Mouse (Mus musculus) mesoderm, embryonic 11.5 days (tissue): Measurements from ENCODE around the gene Btd.

ENCODE experiments used
- DNase-seq: peaks from one replicate; pipeline ENCODE4 v3.0.0-alpha.2; 2012; ENCODE audit warnings: low read depth, low spot score

Gene Btd

DNA sequence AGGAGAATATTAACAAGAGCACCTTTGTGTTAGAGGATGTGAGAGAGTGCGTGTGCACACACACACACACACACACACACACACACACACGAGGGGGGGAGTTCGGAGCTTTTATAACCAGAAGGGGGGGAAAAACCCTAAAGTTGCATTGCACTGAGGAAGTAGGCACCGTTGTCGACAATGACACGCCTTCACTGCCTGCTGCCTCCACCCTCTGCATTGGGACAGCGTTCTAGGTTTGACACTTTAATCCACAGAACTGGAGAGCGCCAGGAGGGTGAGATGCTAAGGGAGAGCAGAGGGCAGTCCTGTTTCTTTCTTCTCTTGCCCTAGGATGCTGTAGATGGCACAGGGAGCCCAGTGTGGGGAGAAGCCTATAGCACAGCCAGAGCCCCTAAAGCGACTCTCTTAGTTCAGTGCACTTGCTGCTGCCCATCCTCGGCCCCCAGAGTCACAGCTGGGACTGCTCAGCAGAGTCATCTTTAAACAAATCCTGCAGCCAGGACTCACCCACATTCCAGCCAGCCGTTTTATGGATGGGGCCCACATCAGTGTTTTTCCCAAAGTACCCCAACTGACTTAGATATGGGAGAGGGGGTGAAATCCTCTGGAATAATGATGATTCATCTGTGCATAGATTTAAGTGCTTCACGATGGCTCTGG, 24.2 kb downstream of the Btd start:
- no peak for DNase-seq

- no peak for DNase-seq
These were observed 24.7 kb downstream of the Btd start for GRCm38 (mm10) chr14:31665566-31665940.

- no peak for DNase-seq
These were observed 26.3 kb downstream of the Btd start for GRCm38 (mm10) chr14:31666931-31667705.

GRCm38 (mm10) chr14:31667741-31668140, 26.9 kb downstream of the Btd start:
- DNase-seq: no peak

GRCm38 (mm10) chr14:31668326-31668725, 27.5 kb downstream of the Btd start:
- DNase-seq: no peak

DNA sequence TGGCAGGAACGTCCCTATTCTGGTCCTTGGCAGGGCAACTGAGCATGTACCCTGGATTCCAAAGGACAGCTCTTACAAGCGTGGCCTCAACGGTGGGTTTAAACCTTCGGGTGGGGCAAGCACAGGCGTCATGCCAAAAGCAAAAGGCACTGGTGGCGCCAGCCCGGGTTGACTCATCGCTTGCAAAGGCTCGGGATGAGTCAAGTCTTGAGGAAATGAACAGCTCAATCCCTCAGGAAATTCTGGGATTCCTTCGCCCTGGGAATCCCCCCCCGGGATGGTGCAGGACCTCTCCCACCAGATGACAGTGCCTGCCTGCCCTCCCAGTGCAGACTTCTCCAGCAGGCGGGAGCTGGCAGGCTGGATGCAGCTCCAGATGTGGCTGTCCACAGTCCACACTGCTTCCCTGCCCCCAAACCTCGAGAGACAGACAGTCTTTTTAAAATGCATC, 28.4 kb downstream of the Btd start:
- no peak for DNase-seq

- peak; percentile 57 for DNase-seq
These were observed 29.0 kb downstream of the Btd start for GRCm38 (mm10) chr14:31669642-31670490.

DNA sequence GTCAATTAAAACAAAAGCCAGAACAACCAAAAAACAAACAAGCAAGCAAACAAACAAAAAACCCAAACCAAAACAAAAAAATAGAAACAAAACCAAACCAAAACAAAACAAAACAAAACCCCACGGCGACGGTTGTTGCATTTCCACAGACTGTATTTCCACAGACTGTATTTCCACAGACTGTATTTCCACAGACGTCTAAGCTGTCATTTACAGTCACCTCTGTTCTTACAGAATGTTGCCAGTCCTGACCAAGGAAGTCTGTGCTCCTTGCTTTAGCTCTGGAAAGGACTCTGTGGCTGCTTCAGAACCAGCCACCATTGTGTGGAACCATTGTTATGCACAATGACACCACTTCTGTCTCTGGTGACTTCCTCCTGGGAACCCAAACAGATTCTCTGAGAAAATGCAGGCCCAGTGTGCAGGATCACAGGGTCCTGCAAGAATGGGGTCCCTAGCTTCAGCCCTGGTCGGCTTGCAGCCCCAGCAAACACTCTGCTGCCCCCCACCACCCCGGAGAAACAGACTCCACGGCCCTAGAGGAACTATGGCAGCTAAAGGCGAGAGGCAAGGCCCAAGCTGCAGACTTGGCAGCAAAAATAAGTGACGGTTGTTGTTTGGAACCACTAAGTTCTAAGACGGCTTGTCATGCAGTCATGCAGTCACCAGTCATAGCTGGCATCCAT, 30.9 kb downstream of the Btd start:
- no peak for DNase-seq

DNA sequence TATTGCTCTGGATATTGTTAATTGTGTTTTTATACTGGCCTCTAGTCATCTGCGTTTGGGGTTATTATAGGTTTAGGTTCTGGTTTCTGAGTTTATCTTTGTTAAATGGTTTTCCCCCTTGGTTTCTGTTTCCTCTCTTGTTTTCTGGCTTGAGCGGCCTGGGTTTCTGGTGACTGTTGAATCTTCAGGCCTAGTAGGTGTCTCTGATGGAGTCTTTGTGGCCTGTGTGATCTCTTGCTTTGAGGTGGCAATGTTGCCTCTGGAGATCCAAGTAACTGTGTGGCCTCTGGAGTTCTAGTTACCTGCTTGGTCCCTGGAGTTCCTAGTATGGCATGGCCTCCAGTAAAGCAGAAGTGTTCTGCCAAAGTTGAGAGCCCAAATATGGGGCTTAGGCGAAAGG, 39.8 kb downstream of the Btd start:
- no peak for DNase-seq

GRCm38 (mm10) chr14:31681291-31681690, 40.5 kb downstream of the Btd start:
- DNase-seq: no peak

DNA sequence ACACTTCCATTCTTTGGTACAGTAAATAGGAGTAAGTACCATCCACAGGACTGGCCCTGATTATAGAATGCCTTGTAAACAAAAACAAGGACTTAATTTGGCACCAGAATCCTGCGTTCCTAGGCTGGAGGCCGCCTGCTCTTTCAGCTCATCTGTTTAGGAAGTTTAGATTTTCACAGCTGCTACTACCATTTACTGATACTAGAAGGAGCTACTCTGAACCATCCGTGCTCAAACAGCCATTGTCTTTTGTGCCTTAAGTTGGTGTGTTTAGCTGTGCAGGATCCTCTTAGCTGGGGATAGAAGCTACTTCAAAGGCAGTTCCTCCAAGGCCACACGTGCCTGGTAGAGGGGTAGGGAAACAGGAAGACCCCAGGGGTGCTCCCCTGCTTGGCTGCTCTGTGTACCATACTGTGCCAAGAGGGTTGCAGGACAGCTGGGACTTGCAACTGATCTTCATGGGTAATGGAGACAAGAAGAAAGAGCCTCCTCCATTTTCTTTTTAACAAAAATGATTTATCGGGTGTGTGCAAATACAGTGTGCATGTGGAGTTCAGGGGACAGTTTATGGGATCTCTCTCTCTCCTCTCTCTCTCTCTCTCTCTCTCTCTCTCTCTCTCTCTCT, 41.2 kb downstream of the Btd start:
- DNase-seq: no peak

GRCm38 (mm10) chr14:31683610-31684009, 42.8 kb downstream of the Btd start:
- no peak for DNase-seq

DNA sequence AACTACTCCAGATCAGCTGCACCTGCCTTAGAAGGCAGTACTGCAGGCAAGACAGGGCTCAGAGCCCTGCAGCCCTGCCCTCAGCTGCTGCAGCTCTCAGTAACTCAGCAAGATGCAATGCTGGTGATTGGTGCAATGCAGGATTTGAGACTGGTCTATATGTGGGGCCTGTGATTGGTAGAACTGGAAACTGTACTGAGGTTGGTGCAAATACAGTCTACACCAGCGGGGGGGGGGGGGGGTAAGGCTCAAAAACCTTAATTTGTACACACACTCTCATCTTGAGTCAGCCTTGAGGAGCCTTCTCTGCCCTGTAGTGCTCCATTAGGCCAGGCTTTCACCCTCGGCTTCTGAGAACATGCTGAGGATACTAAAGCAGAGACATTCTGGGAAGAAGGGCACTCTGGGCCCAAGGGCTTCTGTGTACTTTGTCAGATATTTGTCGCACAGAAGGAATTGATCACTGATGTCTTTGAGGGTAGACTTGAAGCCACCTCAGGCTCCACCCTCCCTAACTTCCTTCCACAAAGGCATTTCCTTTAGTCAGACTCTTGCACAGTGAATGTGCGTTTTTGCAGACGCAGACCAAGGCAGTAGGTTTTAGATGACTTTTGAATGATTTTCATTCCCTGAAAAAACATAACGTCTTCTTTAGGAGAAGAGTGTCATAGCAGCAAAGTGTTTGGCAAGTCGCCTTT, 43.7 kb downstream of the Btd start:
- DNase-seq: no peak

DNA sequence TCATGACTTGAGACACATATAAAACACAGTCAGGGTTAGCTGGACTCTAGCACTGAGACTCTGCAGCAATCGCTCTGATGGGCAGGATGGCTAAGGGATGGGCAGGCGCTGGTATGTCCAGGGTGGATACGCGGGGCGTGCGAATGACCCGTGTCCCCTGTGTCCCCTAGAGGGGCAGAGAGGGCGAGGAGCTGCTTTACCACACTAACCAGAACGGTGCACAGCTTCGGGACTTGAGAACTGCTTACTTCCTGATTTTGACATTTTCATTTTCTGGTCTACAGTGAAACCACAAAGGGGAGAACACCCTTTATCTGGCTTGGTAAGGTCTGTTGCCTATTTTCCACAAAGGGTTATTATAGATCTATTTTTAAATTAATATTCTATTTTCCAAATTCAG, 44.9 kb downstream of the Btd start:
- DNase-seq: no peak

- DNase-seq: no peak
These were observed 45.4 kb downstream of the Btd start for GRCm38 (mm10) chr14:31686231-31686630.

GRCm38 (mm10) chr14:31692536-31692935, 51.7 kb downstream of the Btd start:
- no peak for DNase-seq

DNA sequence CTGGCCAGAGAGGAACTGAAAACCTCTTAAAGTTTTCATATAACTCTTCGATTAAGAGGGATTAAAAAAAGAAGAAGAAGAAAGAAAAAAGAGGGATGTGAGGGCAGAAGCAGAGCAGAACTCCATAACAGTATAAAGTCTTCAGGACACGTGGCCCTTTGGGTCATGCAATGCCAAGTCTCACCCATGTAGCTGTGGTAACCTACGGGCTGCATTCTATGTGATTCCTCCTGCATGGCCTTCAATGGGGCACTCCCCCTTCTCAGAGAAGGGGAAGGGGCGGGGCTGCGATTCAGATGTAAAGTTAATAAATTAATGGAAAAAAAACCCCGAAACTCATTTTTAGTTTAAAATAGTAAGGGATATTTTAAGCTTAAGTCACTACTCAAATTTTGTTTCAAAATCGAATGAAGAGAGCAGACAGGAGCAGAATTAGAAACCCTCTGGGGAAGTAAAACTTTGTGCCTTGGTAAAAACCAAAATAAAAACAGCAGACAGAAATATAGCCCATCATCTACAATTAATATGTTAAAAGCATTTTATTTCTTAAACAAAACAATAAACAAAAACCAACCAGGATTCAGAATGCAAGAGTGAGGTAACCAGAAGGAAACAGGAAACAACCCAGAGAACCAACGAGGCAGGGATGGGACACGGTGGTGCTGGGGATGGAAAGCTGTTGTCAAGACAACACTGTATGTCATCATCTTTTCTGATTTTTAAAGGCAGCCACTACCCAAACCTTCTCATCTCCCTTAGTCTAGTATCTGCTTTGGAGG, 55.6 kb downstream of the Btd start:
- DNase-seq: no peak

GRCm38 (mm10) chr14:31696985-31697303, 56.1 kb downstream of the Btd start:
- DNase-seq: no peak

DNA sequence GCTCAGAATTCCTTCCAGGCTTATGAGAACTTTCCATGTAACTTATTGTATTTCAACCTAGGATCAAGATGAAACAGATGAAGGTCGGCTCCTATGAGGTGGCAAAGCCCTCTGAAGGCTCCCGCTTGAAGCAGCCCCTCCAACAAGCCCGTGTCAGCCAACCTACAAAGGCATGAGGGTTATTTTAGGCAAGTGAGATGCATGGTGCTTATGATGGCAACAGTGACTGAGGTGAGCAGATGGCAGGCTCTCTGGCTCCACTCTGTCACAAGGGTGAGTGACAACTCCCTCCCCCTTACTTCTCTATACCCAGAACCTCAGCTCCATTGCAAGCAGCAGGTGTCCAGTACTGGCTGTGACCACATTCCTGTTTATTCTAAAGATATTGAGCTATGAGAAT, 56.5 kb downstream of the Btd start:
- DNase-seq: no peak

DNA sequence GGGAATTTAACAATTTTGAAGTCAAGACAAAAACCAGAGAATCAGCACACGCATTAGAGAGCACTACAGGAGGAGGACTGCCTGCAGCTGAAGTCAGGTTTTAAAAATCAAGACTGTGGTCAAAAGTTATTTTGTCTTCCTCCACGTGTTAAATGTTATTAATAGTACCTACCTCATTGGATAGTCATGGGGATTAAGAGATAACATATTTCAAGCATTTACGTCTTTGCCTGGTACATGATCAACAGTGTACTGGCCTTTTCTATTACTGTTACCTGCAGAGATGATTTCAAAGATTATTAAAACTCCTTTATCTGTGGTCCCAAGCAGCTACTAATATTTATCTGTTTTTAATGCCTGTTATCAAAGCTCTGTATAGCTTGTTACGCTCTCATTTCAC, 56.9 kb downstream of the Btd start:
- DNase-seq: no peak
